Mouse (Mus musculus): ENCODE data around the gene Nup155.

Gene Nup155

DNA sequence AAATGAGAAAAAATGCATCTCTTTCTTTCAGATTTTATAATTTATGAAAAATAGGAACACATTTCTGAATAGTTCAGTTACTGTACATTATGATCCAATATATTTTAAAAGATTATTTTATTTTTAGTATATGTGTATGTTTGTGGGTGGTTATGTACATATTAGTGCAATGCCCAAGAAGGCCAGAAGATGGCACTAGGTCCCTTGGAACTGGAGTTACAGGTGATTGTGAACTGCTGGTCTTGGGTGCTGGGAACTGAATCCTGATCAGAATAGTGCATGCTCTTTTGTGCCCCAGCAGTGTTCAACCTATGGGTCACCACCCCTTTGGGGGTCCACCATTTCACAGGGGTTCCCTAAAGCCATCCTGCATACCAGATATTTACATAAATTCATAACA, 91.2 kb downstream of the Nup155 start:
- no peak for DNase-seq

DNA sequence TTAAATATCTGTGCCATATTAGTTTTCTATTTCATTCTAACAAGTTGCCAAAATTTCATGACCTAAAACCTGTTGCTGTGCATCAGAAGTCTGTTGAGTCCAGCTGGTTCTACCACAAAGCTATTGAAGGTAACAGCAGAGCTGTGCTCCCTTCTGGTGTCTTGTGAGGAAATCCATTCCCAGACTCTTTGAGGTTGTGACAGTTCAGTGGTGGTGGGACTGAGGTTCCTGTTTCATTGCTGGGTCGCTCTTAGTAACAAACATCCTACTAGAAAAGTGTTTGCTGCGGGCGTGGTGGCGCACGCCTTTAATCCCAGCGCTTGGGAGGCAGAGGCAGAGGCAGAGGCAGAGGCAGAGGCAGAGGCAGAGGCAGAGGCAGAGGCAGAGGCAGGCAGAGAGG, 99.3 kb downstream of the Nup155 start:
- DNase-seq = no peak
